Mouse (Mus musculus): Measurements from ENCODE around the gene Eml2.

Eml2 gene

GRCm38 (mm10) chr7:19208201-19208910 is 32.1 kb downstream of the Eml2 start:
- no peak for DNase-seq

DNA sequence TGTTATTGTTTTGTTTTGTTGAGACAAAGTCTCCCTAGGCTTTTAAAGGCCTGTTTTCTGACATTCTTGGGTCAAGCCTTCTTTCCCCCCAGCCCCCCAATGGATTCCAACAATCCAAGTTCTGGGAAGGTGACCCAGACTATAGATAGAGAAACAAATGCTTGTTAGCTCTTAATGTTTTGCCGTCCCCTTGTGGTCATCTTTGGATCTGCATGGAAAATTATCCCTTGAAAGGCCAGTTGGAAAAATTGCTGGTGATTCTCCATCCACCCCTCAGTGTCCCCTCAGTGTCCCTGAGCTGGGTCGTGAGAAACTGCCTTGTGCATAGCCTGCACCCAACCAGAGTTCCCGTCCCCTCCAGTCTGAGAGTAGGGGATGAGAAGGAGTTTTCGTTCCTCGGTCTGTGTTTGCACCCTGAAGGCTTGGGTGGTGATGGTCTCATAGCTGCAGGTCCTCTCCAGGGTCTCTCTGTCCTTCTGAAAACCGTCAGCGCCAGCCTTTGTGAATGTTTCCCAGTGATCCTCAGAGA is 32.8 kb downstream of the Eml2 start:
- DNase-seq: peak; percentile 81 to 87

DNA sequence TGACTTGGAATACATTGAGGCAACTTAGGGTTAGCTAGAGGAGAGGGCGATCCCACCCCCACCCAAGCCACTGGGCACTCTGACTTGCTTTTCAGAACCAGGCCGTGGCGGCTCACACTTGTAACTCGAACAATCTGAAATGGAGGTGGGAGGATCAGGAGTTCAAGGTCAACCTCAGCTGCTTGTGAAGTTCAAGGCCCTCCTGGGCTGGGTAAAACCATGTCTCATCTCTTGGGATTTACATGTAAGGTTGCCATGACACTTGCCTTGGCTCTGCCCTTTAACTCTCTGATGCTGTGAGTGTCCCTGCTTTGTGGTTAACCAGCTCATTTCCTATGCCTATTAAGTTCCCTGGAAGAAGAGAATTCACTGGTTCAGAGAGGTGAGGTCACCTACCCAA is 33.3 kb downstream of the Eml2 start:
- no peak for DNase-seq

DNA sequence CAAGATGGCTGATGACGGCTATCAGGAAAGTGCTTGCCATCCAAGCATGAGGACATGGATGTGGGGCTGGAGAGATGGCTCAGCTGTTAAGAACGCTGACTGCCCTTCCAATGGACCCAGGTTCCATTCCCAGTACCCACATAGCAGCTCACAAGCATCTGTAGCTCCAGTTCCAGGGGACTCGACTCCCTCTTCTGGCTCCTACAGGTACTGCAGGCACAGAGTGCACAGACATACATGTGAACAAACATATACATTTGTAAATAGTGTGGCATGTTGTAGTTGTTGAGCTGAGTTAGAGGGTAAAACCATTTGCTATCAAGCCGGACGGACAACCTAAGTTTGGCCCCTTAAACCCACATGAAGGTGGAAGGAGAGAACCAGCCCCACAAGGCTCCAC is 33.8 kb downstream of the Eml2 start:
- DNase-seq: no peak

GRCm38 (mm10) chr7:19211041-19211675 is 34.9 kb downstream of the Eml2 start:
- DNase-seq: no peak

DNA sequence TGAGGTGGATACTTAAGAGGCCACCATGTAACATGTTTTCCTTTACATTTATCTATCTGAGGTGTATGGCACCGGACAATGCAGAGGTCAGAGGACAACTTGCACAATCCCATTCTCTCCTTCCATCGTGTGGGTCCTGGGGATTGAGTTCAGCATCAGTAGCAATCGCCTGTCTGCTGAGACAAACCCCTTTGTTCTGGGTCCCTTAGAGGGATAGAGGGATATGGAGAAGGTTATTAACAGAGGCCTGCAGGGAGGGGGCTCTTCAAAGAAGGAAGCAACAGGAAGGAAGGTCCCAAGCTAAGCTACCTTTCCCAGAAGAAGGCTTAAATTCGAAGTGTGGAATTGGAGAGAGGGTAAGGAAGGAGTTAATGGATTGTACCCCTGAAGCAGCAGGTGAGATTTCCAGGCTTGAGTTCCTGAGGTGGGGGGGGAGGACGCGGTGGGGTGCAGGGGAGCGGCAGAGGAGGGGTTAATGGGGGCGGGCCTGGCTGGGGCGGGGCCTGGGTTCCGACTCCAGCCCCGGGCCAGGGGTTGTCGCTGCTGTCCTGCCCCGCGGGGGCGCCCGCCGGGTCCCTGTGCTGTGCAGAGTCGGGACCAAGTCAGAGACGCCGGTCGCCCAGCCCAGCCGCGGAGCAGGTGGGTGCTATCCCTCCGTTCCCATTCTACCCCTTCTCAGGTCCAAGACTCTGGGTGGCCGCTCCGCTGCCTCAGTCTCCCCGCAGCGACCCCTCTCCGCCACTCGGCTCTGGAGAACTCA is 36.0 kb downstream of the Eml2 start, which contains the start of gene Gpr4:
Gene Gpr4, plus strand, starts transcription at position 543 of the 760 bp plus-strand sequence.
- DNase-seq: peak; percentile 36 to 54

- DNase-seq: no peak
Measured at GRCm38 (mm10) chr7:19213385-19213784, 37.2 kb downstream of the Eml2 start.

GRCm38 (mm10) chr7:19214369-19214768 is 38.1 kb downstream of the Eml2 start:
- DNase-seq: no peak

DNA sequence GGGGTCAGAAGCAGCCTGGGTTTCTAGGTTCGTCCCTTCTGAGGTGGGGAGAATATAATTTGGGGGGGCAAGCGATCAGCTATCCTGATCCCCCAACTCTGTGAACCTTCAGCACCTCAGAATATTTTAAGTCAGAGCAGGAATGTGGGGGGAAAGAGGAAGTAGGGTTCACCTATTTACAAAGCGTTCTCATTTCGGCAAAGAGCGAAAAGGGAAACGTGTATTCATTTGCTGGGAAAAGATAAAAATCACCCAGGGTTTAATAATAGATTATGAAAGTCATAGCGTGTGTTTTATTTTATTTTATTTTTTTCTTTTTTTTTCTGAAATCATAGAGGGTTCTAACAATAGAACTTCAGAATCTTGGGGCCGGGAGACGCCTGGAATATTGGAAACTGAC is 38.7 kb downstream of the Eml2 start:
- DNase-seq: no peak

DNA sequence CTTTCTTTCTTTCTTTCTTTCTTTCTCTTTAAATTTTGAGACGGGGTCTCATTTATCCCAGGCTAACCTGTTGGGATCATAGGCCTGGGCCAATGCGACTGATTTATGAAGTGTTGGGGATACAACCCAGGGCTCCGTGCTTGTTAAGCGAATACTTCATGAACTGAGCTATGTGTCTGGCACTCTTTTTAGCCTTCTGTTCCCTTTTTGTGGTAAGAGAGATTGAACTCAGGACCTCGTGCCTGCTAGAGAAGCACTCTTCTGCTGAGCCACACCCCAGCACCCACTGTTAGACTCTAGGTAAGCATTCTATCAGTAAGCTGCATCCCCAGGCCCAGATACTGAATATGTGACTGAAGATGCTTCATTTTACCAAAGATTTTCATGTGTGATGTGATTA is 41.3 kb downstream of the Eml2 start:
- DNase-seq: no peak

DNA sequence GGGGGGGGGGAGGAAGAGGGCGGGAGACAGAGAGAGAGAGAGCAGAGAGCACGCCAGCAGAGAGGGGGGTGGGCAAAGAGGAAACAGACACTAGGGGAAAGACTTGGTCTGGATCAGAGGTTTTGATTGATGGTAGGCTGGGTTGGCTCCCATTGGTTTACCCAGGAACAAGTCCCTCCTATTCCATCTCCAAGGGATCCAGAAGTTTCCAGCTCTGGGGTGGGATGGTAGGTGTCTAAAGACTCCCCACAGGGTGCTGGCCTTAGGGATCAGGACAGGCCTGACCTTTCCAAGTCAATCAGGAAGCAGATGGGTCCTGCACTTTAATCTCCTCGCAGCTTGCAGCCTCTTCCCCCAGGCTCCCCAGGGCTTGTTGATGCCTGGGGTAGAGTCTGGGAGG is 41.7 kb downstream of the Eml2 start:
- no peak for DNase-seq

DNA sequence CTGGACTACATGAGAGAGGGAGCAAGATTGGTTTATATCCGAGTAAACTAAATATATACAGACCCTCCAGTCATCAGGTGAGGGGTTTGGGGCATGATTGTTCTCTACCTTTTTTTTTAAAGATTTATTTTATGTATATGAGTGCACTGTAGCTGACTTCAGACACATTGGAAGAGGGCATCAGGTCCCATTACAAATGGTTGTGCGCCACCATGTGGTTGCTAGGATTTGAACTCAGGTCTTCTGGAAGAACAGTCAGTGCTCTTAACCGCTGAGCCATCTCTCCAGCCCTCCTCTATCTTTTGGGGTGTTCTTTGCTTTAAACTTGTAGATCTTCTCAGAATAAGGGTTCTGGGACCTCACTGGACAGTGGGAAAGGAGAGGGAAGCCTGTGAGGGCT is 43.8 kb downstream of the Eml2 start:
- DNase-seq: no peak

DNA sequence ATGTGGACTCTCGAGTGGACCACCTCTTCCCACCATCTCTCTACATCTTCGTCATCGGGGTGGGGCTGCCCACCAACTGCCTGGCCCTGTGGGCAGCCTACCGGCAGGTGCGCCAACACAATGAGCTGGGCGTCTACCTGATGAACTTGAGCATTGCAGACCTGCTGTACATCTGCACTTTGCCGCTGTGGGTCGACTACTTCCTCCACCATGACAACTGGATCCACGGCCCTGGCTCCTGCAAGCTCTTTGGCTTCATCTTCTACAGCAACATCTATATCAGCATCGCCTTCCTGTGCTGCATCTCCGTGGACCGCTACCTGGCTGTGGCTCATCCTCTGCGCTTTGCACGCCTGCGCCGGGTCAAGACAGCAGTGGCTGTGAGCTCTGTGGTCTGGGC is 46.0 kb downstream of the Eml2 start:
- no peak for DNase-seq

- DNase-seq: no peak
Measured at GRCm38 (mm10) chr7:19222875-19223274, 46.7 kb downstream of the Eml2 start.

GRCm38 (mm10) chr7:19224933-19225332 is 48.7 kb downstream of the Eml2 start:
- no peak for DNase-seq

- DNase-seq: peak; percentile 64 to 70
Measured at GRCm38 (mm10) chr7:19226817-19227797, 50.9 kb downstream of the Eml2 start.

DNA sequence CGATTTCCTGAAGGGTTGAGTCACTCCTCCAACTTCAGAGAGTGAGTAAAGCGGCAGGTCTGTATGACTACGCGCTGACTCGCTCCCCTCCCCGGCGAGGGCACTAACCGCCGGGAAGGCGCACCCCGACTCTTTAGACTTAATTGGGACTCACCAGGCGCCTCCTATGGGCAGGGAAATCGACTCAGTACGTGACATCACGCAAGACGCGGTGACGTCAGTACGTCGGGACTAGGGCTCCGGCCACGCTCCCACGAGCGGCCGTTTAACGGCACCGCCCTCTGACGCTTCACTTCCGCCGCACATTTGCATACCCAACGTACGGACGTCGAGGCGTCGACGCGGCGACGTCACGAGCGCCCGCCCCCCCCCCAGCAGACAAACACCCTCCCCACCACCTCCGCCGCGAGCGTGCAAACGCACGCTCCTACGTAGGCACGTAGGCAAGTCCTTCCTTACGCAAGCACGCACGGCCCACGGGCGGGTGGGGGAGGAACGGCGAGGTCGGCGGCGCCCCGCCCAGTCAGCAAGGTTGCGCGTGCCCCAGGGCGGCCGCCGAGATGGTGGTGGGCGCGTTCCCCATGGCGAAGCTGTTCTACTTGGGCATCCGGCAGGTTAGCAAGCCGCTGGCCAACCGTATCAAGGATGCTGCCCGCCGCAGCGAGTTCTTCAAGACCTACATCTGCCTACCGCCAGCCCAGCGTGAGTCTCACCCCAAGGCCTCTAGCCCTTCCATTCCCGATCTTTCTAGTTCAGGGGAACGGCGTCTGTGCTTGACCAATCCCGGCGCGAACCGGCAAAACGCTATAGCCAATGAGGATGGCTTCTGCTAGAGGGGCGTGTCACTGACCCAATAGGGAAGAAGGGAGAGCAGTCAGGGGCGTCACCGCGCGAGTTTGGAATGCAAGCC is 51.9 kb downstream of the Eml2 start, which contains the start of gene Opa3:
Gene Opa3, plus strand, starts transcription at position 452 of the 910 bp plus-strand sequence.
- peak; percentile 99 for DNase-seq

GRCm38 (mm10) chr7:19228793-19229148 is 52.5 kb downstream of the Eml2 start:
- no peak for DNase-seq

- no peak for DNase-seq
Measured at GRCm38 (mm10) chr7:19229404-19229803, 53.2 kb downstream of the Eml2 start.

GRCm38 (mm10) chr7:19230041-19230580 is 53.9 kb downstream of the Eml2 start:
- DNase-seq: no peak

- DNase-seq: no peak
Measured at GRCm38 (mm10) chr7:19230899-19231298, 54.7 kb downstream of the Eml2 start.
